Mouse (Mus musculus): ENCODE results near the gene Exoc4.

The Exoc4 gene

DNA sequence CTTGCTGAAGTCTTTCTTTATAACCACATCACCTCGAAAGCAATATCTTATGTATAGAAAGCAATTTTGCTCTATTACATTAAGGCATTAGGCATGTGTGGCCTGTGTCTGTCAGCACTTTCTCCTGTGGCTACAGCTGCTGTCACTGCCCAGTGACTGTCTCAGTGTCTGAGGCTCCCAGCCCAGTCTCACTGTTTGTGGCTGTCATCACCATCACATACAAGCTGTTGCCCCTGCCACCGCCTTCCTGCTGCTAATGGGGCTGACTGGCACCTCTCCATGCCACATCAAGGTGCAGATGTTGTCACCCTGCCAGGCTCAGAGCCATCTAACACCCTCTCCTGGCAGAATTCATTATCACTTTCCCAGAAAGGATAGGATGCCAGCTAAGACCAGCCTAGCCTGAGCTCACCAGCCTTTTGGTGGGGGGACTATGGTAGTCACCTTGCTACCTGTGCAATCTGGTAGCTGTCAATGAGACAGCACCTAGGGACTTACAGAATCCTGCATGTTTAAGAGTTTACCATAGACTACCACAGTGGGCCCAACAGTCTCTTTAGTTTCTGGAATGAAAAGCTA lies 698.1 kb downstream of the Exoc4 start:
- no peak for DNase-seq (ENCODE audit: low spot score)

DNA sequence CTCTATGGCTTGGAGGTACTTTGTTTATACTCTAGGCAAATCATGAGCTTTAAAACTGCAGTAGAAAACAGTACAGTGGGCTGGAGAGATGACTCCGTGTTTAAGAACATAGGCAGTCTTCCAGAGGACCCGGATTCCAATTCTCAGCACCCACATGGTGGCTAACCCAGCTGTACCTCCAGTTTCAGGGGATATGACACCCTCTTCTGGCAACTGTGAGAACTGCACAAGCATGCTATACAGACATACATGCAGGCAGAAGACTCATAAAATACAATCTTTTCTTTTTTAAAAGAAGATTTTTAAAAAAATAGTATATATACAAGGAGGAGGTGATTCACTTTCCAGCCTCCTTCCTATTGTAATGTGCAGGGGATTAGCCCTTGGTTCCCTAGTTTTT lies 701.2 kb downstream of the Exoc4 start:
- no peak for DNase-seq (ENCODE audit: low spot score)

DNA sequence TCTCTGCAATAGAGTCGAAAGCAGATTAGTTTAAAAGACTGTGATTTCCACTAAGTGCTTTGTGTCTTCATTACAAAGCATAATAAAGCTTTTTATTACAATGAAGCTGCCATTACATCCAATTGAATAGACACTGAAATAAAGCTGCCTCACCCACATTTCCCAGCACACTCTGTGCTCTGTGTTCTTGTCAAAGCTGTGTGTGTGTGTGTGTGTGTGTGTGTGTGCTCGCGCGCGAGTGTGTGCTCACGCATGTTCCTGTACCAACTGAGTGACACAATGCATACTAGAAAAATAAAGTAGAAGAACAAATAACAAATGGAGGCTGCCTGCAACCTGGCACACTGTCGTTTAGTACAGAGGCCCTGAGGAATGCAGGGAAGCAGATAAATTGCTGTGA lies 706.6 kb downstream of the Exoc4 start:
- DNase-seq (ENCODE audit: low spot score): no peak

DNA sequence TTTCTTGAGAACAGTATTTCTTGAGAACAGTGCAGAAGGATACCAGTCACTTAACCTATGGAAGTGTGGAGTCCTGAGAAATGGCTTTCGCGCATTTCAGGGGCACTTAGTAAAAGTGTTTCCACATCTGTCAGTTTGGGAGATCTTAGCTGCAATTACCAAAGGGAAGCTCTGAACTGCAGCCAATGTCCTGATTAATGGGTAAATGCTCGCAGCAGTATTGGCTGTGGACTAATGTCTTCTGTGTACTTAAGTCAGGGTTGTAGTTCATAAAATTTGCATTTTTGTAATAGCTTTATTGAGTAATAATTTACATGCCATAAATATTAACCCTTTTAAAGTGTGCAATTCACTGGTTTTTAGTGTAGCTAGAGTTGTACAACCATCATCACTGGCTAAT lies 709.4 kb downstream of the Exoc4 start:
- DNase-seq (ENCODE audit: low spot score): no peak

- DNase-seq (ENCODE audit: low spot score): no peak
Observed at GRCm38 (mm10) chr6:33960766-33961165, 711.9 kb downstream of the Exoc4 start.

- no peak for DNase-seq (ENCODE audit: low spot score)
Observed at GRCm38 (mm10) chr6:33963092-33963491, 714.2 kb downstream of the Exoc4 start.

DNA sequence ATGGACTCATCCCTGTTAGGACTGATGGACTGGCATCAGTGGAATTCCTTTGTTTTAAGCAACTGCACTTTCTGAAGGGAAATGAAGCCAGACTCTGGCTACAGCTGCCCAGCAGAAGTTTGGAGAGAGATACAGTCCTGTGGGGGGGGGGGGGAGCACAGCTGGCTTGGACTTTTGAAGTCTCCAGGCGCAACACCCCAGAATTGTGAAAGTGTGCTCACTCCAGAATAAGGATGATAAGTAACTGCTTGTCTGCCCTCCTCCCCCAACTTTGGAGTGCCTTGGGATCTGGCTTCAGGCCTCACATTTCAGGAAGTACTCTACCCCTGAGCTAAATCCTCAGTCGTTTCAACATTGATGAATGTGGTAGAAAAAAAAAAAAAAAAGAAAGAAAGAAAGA lies 716.7 kb downstream of the Exoc4 start:
- DNase-seq (ENCODE audit: low spot score): no peak

DNA sequence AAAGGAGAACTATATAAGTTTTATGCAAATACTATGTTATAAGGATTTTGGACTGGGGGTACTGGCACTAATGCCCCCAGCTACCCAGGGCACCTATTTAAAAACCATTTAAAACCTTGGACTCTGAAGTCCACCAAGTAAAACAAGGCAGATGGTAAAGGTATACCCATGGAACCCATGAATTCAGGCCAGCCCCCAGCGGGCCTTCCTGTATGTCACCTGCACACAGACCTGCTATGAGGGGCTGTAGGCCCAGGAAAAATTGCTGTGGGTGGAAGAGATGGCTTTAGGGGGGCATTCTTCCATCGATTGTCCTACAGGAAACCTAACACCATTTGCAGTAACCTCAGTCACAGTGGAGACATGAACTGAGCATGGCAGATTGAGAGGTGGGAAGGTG lies 719.9 kb downstream of the Exoc4 start:
- DNase-seq (ENCODE audit: low spot score): no peak

DNA sequence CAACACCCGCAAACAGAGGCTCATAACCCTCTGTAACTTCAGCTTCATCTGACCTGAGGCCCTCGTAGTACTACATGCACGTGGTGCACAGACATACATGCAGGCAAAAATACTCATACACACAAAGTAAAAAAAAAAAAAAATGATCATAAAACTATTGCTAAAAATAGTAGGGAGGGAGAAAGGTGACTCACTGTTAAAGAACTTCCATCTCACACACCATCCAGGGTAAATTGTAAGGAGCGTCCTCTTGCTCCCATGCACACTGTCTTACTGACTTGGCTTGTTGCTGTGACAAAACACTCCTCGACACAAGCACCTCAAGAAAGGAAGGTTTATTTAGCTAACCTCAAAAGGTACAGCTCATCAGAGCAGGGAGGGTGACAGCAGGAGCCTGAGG lies 723.9 kb downstream of the Exoc4 start:
- no peak for DNase-seq (ENCODE audit: low spot score)

- no peak for DNase-seq (ENCODE audit: low spot score)
Observed at GRCm38 (mm10) chr6:33976576-33976975, 727.7 kb downstream of the Exoc4 start.

DNA sequence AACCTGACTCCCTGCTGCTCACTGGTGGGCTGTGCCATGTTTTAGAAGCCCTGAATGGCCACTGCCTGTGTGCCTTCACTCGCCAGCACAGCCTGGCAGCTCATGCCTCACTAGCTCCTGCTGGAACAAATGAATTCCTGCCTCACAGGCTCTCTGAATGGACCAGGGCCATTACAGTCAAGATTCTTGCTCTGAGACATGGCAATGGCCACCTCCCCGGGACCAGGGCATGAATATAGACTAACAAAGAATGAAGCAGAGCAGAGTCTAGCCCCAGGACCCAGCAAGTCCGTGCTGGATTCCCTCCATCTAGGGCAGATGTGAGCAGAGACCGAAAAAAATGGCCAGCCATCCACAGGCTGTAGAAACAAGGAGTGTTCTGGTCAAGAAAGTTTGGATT lies 728.6 kb downstream of the Exoc4 start:
- no peak for DNase-seq (ENCODE audit: low spot score)

DNA sequence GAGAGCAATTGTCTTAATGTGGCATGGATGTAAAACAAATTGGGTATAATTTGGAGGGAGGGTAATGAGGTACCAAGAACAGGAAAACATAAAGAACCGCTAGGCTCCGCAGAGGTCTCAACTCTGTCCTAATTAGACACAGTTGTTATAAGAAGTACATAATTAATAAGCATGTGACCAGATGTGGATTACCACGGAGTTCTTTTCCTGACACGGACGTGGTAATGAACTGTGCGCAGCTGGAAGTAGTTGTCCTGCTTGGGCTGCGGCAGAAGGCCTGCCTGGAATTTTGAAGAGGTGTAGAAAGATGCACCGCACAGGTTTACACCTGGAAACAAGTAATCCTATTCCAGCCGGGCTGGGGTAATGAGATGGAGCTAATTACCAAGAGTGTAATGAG lies 729.0 kb downstream of the Exoc4 start:
- DNase-seq (ENCODE audit: low spot score): no peak

GRCm38 (mm10) chr6:33982709-33983108 lies 733.8 kb downstream of the Exoc4 start:
- DNase-seq (ENCODE audit: low spot score): no peak

GRCm38 (mm10) chr6:33987132-33987531 lies 738.2 kb downstream of the Exoc4 start:
- DNase-seq (ENCODE audit: low spot score): no peak

DNA sequence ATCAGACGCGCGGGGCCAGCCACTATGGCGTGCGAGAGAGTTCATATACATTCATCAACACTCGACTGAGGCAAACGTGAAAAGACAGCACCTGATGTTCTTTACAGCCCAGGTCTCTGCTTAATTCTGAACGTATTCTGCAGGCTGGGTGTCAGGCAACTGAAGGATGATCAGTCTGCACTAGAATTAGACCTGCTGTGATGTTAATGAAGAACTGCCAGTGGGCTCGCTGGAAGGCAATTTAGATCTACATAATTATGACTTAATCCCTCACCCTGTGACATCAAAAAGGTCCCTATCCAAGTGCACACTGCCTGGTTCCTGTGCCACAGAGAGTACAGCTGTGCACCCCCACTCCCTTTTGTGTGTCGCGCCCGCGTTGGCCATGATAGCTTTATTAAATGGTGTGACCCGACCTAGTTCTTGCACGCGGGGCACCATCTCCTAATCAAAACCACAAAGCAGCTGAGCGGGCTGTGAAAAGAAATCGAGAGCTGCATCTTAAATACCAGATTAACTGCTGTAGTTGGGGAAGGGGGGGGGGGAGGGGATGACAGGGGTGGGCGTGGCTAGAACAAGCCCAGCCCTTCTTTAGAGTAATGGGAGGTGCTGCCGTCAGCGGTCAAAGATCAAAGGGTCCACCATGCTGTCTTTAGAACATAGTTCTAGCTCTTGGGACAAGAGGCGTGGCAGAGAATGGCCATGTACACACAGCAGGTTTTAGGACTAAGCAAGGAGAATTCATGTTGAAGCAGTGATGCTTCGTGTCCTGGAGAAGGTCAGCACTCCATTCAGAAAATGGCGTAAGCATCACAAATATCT lies 743.5 kb downstream of the Exoc4 start:
- DNase-seq (ENCODE audit: low spot score): no peak

DNA sequence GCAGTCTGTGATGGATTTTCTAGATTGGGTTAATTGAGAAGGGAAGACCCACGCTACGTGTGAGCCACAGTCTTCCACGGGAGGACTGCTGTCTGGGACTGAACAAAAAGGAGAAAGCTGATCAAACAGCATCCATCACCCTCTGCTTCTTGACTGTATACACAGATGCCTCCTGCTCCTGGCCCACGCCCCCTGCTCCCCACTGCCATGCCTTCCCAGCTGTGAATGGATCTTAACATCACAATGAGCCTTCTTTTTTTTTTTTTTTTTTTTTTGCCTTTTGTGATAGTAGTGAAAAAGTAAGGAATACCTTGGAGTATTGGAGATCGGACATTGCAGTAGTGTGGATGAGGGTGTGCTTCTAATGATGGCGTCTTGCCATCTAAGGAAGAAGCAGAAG lies 745.0 kb downstream of the Exoc4 start:
- no peak for DNase-seq (ENCODE audit: low spot score)

GRCm38 (mm10) chr6:33998590-33998989 lies 749.7 kb downstream of the Exoc4 start:
- no peak for DNase-seq (ENCODE audit: low spot score)

DNA sequence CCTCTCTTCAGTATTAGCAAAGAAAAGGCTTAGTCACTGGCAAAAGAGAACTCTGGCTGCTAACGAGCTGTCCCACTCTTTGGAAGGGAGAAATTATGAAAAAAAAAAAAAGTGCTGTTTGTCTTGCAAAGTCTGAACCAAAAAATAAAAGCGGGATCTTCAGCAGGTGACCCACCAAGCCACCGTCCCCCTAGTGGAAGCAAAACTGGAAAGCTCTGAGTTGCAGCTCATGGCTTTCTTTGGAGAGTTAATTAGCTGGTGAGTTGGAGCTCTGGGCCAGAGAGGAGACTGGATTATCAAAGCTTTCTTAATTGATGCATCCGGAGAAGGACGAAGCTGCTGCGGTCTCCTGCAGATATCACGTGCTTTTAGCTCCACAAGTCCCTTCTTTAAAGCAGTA lies 750.6 kb downstream of the Exoc4 start:
- DNase-seq (ENCODE audit: low spot score): no peak

DNA sequence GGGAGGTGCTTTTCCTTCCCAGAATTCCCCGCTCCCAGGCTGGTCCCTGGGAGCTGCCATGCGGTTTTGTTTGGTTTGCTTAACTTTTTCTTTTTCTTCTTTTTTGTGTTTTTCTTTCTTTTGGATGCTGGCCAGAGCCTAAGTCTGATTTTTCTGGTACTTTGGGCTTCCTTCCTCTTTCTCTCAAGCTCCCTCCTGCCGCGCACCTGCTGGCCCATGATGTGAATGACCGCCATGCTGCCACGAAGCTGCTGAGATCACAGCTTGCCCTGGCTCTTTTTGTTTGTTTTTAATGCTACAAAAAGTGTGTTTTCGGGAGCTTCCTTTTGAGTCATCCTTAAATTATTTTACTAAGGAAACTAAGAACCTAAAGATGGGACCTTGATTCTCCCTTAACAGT lies 751.8 kb downstream of the Exoc4 start:
- no peak for DNase-seq (ENCODE audit: low spot score)

GRCm38 (mm10) chr6:34003033-34003432 lies 754.1 kb downstream of the Exoc4 start:
- no peak for DNase-seq (ENCODE audit: low spot score)

DNA sequence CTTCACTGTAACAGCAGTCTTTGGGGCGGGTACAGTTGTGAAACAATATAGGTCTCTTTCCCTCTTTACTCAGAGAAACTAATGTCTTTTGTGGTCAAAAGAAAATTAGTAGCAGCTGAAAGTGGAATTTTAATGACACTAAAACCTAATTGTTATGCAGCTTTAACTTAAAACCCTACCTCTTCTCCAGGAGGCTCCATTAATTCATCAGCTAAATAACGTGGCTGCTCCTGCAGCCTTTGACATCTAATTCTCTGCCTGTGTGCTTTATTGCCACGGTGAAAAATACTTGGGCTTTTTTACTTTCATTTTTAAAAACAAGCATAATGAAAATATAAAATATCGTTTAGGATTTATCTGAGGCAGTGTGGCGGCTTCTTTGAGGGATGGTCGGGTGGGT lies 764.6 kb downstream of the Exoc4 start:
- DNase-seq (ENCODE audit: low spot score): no peak

Measured in ovary, postnatal 14 days (tissue).